Mouse (Mus musculus) cerebellum, adult (tissue): ENCODE measurements around the gene Rps15.
"Not testable (repeated sequence)": the region's sequence is repeated elsewhere in the genome, so short reads cannot be mapped to it uniquely, and the experiment has no call there.

Experiments
- ATAC-seq: cut with Nextera tagmentation; 2 replicates; pipeline ENCODE4 v1.9.2; 2017; ENCODE audit warnings: mild to moderate bottlenecking, moderate library complexity, mixed read lengths; ENCODE audit not compliant: insufficient number of reproducible peaks, low FRiP score, low TSS enrichment

Gene Rps15

GRCm38 (mm10) chr10:80292251-80293146 is at the start of gene Rps15:
Gene Rps15 (plus strand): TSS chr10:80292453.
- peak; percentile 62; the same call in 1 of the 2 replicates for ATAC-seq

DNA sequence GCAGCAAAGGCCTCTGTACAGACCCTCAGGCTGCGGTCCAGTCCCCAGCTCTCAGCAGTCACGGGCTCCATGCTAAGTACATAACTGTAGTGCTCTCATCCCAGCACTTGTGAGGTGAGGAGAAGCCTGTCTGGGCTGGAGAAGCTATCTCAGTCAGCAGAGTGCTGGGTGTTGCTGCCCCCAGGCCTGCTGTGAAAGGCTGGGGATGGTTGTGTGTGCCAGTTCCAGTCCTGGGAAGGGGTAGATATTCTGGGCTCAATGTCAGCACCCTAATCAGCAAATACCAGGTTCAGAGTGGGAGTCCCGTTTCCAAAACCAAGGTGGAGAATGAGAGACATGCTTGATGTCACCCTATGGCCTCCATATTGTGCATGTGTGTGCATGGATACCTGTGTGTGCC is 49.6 kb upstream of the Rps15 start:
- ATAC-seq, result no peak

DNA sequence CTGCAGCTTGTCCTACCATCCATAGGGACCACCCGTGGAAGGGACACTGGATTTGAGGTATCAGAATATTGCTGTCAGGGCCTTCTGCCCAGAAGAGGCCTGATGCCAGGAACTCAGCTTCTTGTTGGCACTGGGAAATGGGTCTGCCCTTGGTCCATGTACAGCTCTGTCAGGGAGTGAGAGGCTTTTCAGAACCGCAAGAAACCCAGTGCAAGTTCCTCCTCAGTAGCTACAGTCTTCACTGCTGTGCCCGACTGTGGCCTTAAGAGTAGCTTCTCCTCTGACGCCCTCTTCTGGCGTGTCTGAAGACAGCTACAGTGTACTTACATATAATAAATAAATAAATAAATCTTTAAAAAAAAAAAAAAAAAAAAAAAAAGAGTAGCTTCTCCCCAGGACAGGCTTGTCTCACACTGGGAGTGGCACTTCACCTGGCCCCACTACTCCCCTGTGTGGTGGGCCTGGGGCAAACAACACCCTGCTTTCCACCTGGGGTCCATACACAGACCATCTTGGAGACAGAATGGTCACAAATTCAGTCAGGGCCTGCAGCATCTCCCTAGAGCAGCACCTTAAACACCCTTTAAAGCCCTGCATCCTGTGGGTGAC is 47.4 kb upstream of the Rps15 start:
- no peak for ATAC-seq

GRCm38 (mm10) chr10:80245600-80245999 is 46.7 kb upstream of the Rps15 start:
- ATAC-seq, result peak; percentile 29; the same call in 1 of the 2 replicates

DNA sequence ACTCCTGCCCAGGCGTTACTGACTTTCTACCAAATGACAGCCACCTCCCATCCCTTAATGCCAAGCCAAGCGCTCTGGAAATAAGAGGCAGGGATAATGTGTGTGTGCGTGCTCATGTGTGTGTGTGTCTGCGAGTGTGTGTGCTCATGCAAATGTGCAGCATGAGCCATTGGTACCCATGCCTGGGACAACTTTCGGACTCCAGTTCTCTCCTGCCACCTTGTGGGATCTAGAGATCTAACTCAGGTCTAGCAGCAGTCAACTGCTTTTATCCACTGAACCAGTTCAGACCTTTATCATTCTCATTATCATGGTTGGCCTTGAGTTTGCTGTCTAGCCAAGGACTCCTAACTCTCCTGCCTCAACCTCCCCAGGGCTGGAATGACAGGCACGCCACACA is 44.4 kb upstream of the Rps15 start:
- ATAC-seq, result no peak

DNA sequence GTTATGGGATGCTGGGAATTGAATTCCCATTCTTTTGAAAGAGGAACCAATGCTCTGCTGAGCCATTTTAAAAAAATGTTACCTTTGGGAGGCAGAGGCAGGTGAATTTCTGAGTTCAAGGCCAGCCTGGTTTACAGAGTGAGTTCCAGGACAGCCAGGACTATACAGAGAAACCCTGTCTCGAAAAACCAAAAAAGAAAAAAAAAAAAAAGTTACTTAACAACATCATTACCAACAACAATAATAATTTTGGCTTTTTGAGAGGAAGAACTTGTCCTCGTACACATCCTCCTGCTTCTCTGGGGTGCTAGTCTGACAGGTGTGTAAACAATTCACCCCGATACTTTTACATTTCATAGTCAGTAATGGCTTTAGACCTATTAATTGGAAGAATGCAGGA is 43.8 kb upstream of the Rps15 start:
- not testable (repeated sequence) for ATAC-seq

GRCm38 (mm10) chr10:80248971-80249640 is 43.1 kb upstream of the Rps15 start, which contains the start of gene Ndufs7:
Gene Ndufs7 (plus strand): TSS chr10:80249121.
- ATAC-seq, result peak; percentile 65; the same call in 1 of the 2 replicates

DNA sequence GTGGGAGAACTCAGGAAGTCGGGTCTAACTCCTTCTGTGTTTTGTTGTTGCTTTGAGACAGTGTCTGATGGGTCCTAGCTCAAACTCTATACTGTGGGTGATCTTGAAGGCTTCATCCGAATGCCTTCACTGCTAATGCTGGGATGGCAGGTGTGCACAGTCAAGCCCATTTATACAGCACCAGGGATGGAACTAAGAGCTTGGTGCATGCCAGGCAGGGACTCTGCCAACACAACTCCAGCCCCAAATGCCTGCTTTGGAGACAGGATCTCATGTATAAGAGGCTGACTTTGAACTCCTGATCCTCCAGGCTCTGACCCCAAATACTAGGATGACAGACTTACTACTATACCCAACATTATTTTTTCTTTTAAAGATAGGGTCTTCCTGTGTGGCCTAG is 42.2 kb upstream of the Rps15 start:
- no peak for ATAC-seq

DNA sequence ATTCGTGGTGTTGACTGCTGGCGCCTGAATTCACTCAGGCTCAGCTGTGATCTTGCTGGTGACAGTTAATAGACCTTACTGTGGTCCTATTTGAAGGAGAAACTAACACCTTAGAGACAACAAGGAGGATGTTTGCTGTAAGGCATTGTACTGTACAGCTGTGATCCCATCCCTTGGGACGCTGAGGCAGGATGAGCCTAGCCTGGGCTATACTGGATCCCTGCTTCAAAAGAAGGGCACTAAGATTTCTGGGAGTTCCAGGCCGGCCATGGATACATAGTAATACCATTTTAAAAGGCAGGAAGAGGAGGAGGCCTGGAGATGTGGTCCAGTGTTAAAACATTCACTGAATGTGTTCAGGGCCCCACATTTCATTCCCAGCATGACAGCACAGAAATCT is 41.7 kb upstream of the Rps15 start:
- no peak for ATAC-seq

- no peak for ATAC-seq
Observed at GRCm38 (mm10) chr10:80252011-80252410, 40.2 kb upstream of the Rps15 start.

- no peak for ATAC-seq
Observed at GRCm38 (mm10) chr10:80252493-80253274, 39.6 kb upstream of the Rps15 start.

GRCm38 (mm10) chr10:80253551-80253950 is 38.7 kb upstream of the Rps15 start:
- no peak for ATAC-seq

- no peak for ATAC-seq
Observed at GRCm38 (mm10) chr10:80254331-80255297, 37.6 kb upstream of the Rps15 start.

GRCm38 (mm10) chr10:80255881-80256535 is 36.2 kb upstream of the Rps15 start:
- ATAC-seq, result no peak

DNA sequence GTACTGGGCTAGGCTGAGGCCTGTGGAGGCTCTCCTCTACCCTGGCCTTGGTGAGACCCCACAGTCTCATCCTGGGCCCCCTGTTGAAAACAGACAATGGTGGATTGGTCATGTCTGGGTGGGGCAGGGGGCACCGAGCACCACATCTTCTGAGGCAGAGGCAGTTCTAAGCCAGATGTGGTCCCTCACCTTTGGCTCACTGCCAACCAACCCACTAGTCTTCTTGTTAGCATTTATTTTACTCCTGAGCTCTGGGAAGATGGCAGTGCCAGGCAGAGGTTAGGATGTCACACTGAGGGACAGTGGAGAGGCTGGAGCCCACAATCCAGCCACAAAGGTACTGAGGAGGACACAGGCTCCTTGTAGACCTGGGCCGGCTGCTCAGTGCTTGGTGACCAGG is 34.3 kb upstream of the Rps15 start:
- no peak for ATAC-seq

GRCm38 (mm10) chr10:80258752-80259462 is 33.3 kb upstream of the Rps15 start:
- no peak for ATAC-seq

- no peak for ATAC-seq
Observed at GRCm38 (mm10) chr10:80259463-80259805, 32.8 kb upstream of the Rps15 start.
